Mouse (Mus musculus) midbrain, embryonic 10.5 days (tissue): ENCODE results near the gene Lysmd4. TPM values are rescaled to one million over a fixed set of nuclear protein-coding genes. Genes with fewer than 3 reads are reported as not detected.

Experiments
- DNase-seq: peaks from one replicate; pipeline ENCODE4 v3.0.0-alpha.2; 2017; ENCODE audit warnings: low spot score
- H3K27ac ChIP-seq: fragments of 300-500 bp; sonication (generic); replicated peaks from 2 replicates; pipeline ENCODE4 v1.5.1; 2016; ENCODE audit warnings: mild to moderate bottlenecking
- H3K27me3 ChIP-seq: fragments of 300-500 bp; sonication (generic); 2 replicates; pipeline ENCODE4 v1.6.1; 2016; ENCODE audit warnings: low read depth, mild to moderate bottlenecking; ENCODE audit not compliant: poor library complexity, severe bottlenecking
- H3K36me3 ChIP-seq: fragments of 300-500 bp; sonication (generic); 2 replicates; pipeline ENCODE4 v1.6.1; 2016; ENCODE audit warnings: mild to moderate bottlenecking, moderate library complexity
- H3K4me1 ChIP-seq: fragments of 300-500 bp; sonication (generic); 2 replicates; pipeline ENCODE4 v1.6.1; 2016
- H3K4me3 ChIP-seq: fragments of 300-500 bp; sonication (generic); 2 replicates; pipeline ENCODE4 v1.5.1; 2016; ENCODE audit warnings: mild to moderate bottlenecking, moderate library complexity
- H3K9me3 ChIP-seq: fragments of 300-500 bp; sonication (generic); replicated peaks from 2 replicates; pipeline ENCODE4 v1.6.1; 2016; ENCODE audit warnings: mild to moderate bottlenecking
- WGBS: fragments of 180-500 bp; shearing (Covaris S2); methylation state at CpG from one replicate; pipeline ENCODE4 v1.1.7; 2016; 5-methylcytosine and 5-hydroxymethylcytosine counted together
- polyA plus RNA-seq: library from polyadenylated mRNA; unstranded; fragments of >200 nt; fragmentation: Nextera tagmentation; extraction: Ambion mirVana; gene quantifications from 2 replicates; pipeline ENCODE4 v1.2.1, GENCODE M21; 2016

The Lysmd4 gene
- 13.0 and 17.0 TPM in 2 replicates for polyA plus RNA-seq

- Histone ChIP-seq H3K27me3 (no peaks in the 10 kb centered on the region), H3K27ac (peak within 1 kb of the TSS; percentile 90), H3K4me1 (peaks cover 21% of the 10 kb centered on the region), H3K36me3 (peaks cover 15% of the 10 kb centered on the region), H3K4me3 (peak within 1 kb of the TSS; percentile 87), H3K9me3 (no peaks in the 10 kb centered on the region)
- WGBS = 7% methylated on average over 31 of the region's 31 CpGs
- DNase-seq = peak; percentile 94
Measured at GRCm38 (mm10) chr7:67222220-67222862, at the start of gene Lysmd4. Gene Lysmd4 (plus strand): TSS chr7:67222544.

- peaks cover 3% of the 10 kb centered on the region; the same call in 1 of the 2 replicates for H3K4me1 ChIP-seq
- DNase-seq = no peak
- no peaks in the 10 kb centered on the region for H3K27me3 ChIP-seq
- H3K36me3 ChIP-seq = no peaks in the 10 kb centered on the region
- no peaks in the 10 kb centered on the region for H3K9me3 ChIP-seq
- 72% methylated on average over 2 of the region's 2 CpGs for WGBS
- no peak overlapping the region for H3K4me3 ChIP-seq
- no peak overlapping the region for H3K27ac ChIP-seq
Measured at GRCm38 (mm10) chr7:67173522-67174195, 48.7 kb upstream of the Lysmd4 start.

- Histone ChIP-seq H3K4me3 (no peak overlapping the region), H3K4me1 (peaks cover 4% of the 10 kb centered on the region; the same call in 1 of the 2 replicates), H3K9me3 (no peaks in the 10 kb centered on the region), H3K27ac (no peak overlapping the region), H3K36me3 (no peaks in the 10 kb centered on the region), H3K27me3 (no peaks in the 10 kb centered on the region)
- WGBS = 6% methylated on average over 4 of the region's 4 CpGs
- DNase-seq = no peak
Measured at GRCm38 (mm10) chr7:67183786-67184185, 38.6 kb upstream of the Lysmd4 start.

- H3K27me3 ChIP-seq = no peaks in the 10 kb centered on the region
- H3K27ac ChIP-seq = no peak overlapping the region
- no peaks in the 10 kb centered on the region for H3K36me3 ChIP-seq
- peak; percentile 52 for DNase-seq
- H3K4me3 ChIP-seq = no peak overlapping the region
- no peaks in the 10 kb centered on the region for H3K9me3 ChIP-seq
- H3K4me1 ChIP-seq = no peaks in the 10 kb centered on the region
- WGBS = 22% methylated on average over 10 of the region's 10 CpGs
Measured at GRCm38 (mm10) chr7:67199412-67199811, 22.9 kb upstream of the Lysmd4 start.

GRCm38 (mm10) chr7:67203625-67204024, 18.7 kb upstream of the Lysmd4 start:
- 90% methylated on average over 3 of the region's 3 CpGs for WGBS
- no peaks in the 10 kb centered on the region for H3K4me1 ChIP-seq
- no peak overlapping the region for H3K27ac ChIP-seq
- no peaks in the 10 kb centered on the region for H3K36me3 ChIP-seq
- H3K9me3 ChIP-seq = no peaks in the 10 kb centered on the region
- DNase-seq = no peak
- no peaks in the 10 kb centered on the region for H3K27me3 ChIP-seq
- no peak overlapping the region for H3K4me3 ChIP-seq

- no peaks in the 10 kb centered on the region for H3K4me1 ChIP-seq
- no peaks in the 10 kb centered on the region for H3K36me3 ChIP-seq
- no peak overlapping the region for H3K27ac ChIP-seq
- no peaks in the 10 kb centered on the region for H3K9me3 ChIP-seq
- no peak for DNase-seq
- no peak overlapping the region for H3K4me3 ChIP-seq
- H3K27me3 ChIP-seq = no peaks in the 10 kb centered on the region
- 91% methylated on average over 9 of the region's 9 CpGs for WGBS
Measured at GRCm38 (mm10) chr7:67205734-67206425, 16.5 kb upstream of the Lysmd4 start.

- 84% methylated on average over 10 of the region's 10 CpGs for WGBS
- Histone ChIP-seq H3K4me3 (no peak overlapping the region), H3K27ac (no peak overlapping the region), H3K36me3 (no peaks in the 10 kb centered on the region), H3K9me3 (no peaks in the 10 kb centered on the region), H3K4me1 (peaks cover 6% of the 10 kb centered on the region; the same call in 1 of the 2 replicates), H3K27me3 (no peaks in the 10 kb centered on the region)
- no peak for DNase-seq
Measured at GRCm38 (mm10) chr7:67206496-67206895, 15.8 kb upstream of the Lysmd4 start.

- 50% methylated on average over 6 of the region's 6 CpGs for WGBS
- Histone ChIP-seq H3K4me1 (peaks cover 13% of the 10 kb centered on the region; the same call in 1 of the 2 replicates), H3K27ac (no peak overlapping the region), H3K27me3 (no peaks in the 10 kb centered on the region), H3K4me3 (no peak overlapping the region), H3K9me3 (no peaks in the 10 kb centered on the region), H3K36me3 (no peaks in the 10 kb centered on the region)
- DNase-seq = no peak
Measured at GRCm38 (mm10) chr7:67207701-67208100, 14.6 kb upstream of the Lysmd4 start.

- DNase-seq = no peak
- H3K36me3 ChIP-seq = no peaks in the 10 kb centered on the region
- H3K4me3 ChIP-seq = no peak overlapping the region
- 82% methylated on average over 1 of the region's 1 CpGs for WGBS
- H3K27ac ChIP-seq = no peak overlapping the region
- H3K9me3 ChIP-seq = no peaks in the 10 kb centered on the region
- H3K4me1 ChIP-seq = peaks cover 13% of the 10 kb centered on the region; the same call in 1 of the 2 replicates
- no peaks in the 10 kb centered on the region for H3K27me3 ChIP-seq
Measured at GRCm38 (mm10) chr7:67208317-67208716, 14.0 kb upstream of the Lysmd4 start.

GRCm38 (mm10) chr7:67210004-67210833, 12.1 kb upstream of the Lysmd4 start:
- no peak overlapping the region for H3K27ac ChIP-seq
- H3K36me3 ChIP-seq = no peaks in the 10 kb centered on the region
- no peaks in the 10 kb centered on the region for H3K9me3 ChIP-seq
- DNase-seq = no peak
- H3K27me3 ChIP-seq = no peaks in the 10 kb centered on the region
- 74% methylated on average over 6 of the region's 6 CpGs for WGBS
- no peak overlapping the region for H3K4me3 ChIP-seq
- H3K4me1 ChIP-seq = peaks cover 13% of the 10 kb centered on the region; the same call in 1 of the 2 replicates

GRCm38 (mm10) chr7:67211341-67211740, 11.0 kb upstream of the Lysmd4 start:
- H3K4me3 ChIP-seq = no peak overlapping the region
- no peaks in the 10 kb centered on the region for H3K36me3 ChIP-seq
- peaks cover 13% of the 10 kb centered on the region; the same call in 1 of the 2 replicates for H3K4me1 ChIP-seq
- H3K9me3 ChIP-seq = no peaks in the 10 kb centered on the region
- no peaks in the 10 kb centered on the region for H3K27me3 ChIP-seq
- no peak for DNase-seq
- 59% methylated on average over 6 of the region's 6 CpGs for WGBS
- H3K27ac ChIP-seq = 0 out of 2 replicates have a peak overlapping the region, but pooled peaks have one; percentile 2

GRCm38 (mm10) chr7:67211971-67212370, 10.4 kb upstream of the Lysmd4 start:
- WGBS = 70% methylated on average over 4 of the region's 4 CpGs

More at GRCm38 (mm10) chr7:67211971-67212370, 10.4 kb upstream of the Lysmd4 start:
- Histone ChIP-seq H3K36me3 (no peaks in the 10 kb centered on the region), H3K27ac (no peak overlapping the region), H3K4me3 (no peak overlapping the region), H3K4me1 (peaks cover 13% of the 10 kb centered on the region; the same call in 1 of the 2 replicates), H3K27me3 (no peaks in the 10 kb centered on the region), H3K9me3 (no peaks in the 10 kb centered on the region)
- DNase-seq = no peak
